16 mouse cellular contexts compared by ENCODE assay signal in the genomic region with DNA sequence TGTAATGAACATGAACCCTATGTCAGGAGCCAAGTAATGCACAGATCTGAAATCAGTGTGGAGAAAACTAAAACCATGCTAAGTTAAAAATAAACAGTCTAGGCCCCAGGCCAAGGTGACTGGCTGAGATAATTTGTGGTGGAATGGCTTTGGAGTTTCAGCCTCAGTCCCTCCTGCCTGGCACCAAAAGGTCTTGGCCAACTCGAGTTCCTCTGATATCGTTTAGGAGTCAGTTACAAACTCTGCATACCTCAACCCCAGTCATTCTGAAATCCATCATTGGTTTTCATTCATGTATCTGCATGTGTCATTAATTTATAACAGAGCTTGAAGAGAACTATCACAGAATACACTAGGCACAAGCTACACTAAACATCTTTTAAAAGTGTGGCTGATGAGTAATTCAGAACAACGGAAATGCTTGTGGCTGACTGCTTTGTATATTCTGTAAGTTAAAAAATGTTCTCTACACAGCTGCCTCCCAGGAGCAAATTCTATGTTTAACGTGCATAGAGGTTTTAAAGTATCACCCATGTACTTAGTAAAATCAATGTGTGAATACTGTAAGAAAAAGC.
A peak's percentile ranks its signal among the peaks of the same experiment; 100 is the strongest.
DNase-seq lines count a peak whose midpoint lies in the region; TF ChIP-seq lines count a peak whose summit lies in the region.
"Had no signal": no experiment of that assay in that cellular context is flagged by ENCODE, and none has a peak within 500 bp of the region (broad histone marks: within the 10 kb centered on the region; RNA-seq: fewer than 3 reads in every experiment).

No protein-coding gene starts in this region.

- peak overlapping the region; percentile 75 for H3K27ac ChIP-seq in embryonic fibroblast, embryonic 13.5 days (ENCODE audit: insufficient read depth, low read length)
- no peak overlapping the region for H3K27ac ChIP-seq in layer of hippocampus, adult 2 months
- H3K27ac ChIP-seq: hindbrain, embryonic 15.5 days; lung, embryonic 15.5 days; neural tube, embryonic 12.5 days had no signal

- intact Hi-C loops in gastrocnemius, postnatal 36 days (cut with DNase I), result no loop called here
- intact Hi-C loops in left cerebral cortex, postnatal 25 days (cut with DNase I), result no loop called here

- TF ChIP-seq POLR2A in embryonic fibroblast, embryonic 13.5 days (IDR thresholded peaks at IDR 0.05; ENCODE audit: low read depth, low read length), result no peak

- peak; percentile 43 for DNase-seq in gastrocnemius, adult 18-20 months (ENCODE audit: low spot score)
- DNase-seq in gastrocnemius, postnatal 36 days, result no peak
- DNase-seq in ovary, adult 18-20 months (ENCODE audit: low spot score), result peak; percentile 9
- no peak for DNase-seq in ovary, postnatal 36 days (ENCODE audit: low spot score)
- no peak for DNase-seq in layer of hippocampus, adult 2 months (ENCODE audit: low spot score in 2 of 2)
- DNase-seq in frontal cortex, postnatal 36 days (ENCODE audit: low spot score in 2 of 2), result no peak
- DNase-seq in left cerebral cortex, postnatal 25 days (ENCODE audit: low spot score in 2 of 2), result no peak
- DNase-seq: cerebellum, adult 9-11 months; kidney, adult 11 months; kidney, postnatal 14 days; left cerebral cortex, postnatal 4 days had no signal

- H3K4me1 ChIP-seq in embryonic fibroblast, embryonic 13.5 days (ENCODE audit: control insufficient read depth, insufficient read depth, low read length), result peaks cover 11% of the 10 kb centered on the region
- H3K4me1 ChIP-seq: hindbrain, embryonic 15.5 days; lung, embryonic 15.5 days; neural tube, embryonic 12.5 days had no signal

- TF ChIP-seq CTCF in embryonic fibroblast, embryonic 13.5 days (IDR thresholded peaks at IDR 0.05; ENCODE audit: borderline replicate concordance, insufficient read depth, low read length), result no peak
- TF ChIP-seq CTCF in layer of hippocampus, adult 2 months (conservative IDR thresholded peaks at IDR 0.05), result no peak

- no peak overlapping the region for H3K4me3 ChIP-seq in embryonic fibroblast, embryonic 13.5 days (ENCODE audit: insufficient read depth, low read length)
- H3K4me3 ChIP-seq in layer of hippocampus, adult 2 months, result no peak overlapping the region
- H3K4me3 ChIP-seq: hindbrain, embryonic 15.5 days; lung, embryonic 15.5 days; megakaryocyte, embryonic 14.5 days; neural tube, embryonic 12.5 days had no signal

Comparison
In these comparisons a context has a peak if more than half of its experiments do, and no peak if none do; other contexts are left out.
1. DNase-seq: peak in gastrocnemius, adult 18-20 months (single experiment) and ovary, adult 18-20 months (single experiment); none in gastrocnemius, postnatal 36 days (0 of 2), ovary, postnatal 36 days (single experiment), layer of hippocampus, adult 2 months (0 of 2), frontal cortex, postnatal 36 days (0 of 2) and left cerebral cortex, postnatal 25 days (0 of 2).